Mouse (Mus musculus) testis, adult 2 months (tissue): ENCODE results near the gene Pex5l. TPM values are rescaled to one million over a fixed set of nuclear protein-coding genes. Genes with fewer than 3 reads are reported as not detected.

ENCODE experiments used
- H3K27ac ChIP-seq: fragments of 200-500 bp; 2 replicates; pipeline ENCODE4 v1.5.1; 2012; ENCODE audit warnings: low read depth, low read length; ENCODE audit not compliant: control insufficient read depth, insufficient read depth
- H3K27me3 ChIP-seq: fragments of 200-500 bp; 2 replicates; pipeline ENCODE4 v1.6.1; 2012; ENCODE audit warnings: mild to moderate bottlenecking, low read length, moderate library complexity; ENCODE audit not compliant: control insufficient read depth, insufficient read depth
- H3K36me3 ChIP-seq: fragments of 200-500 bp; 2 replicates; pipeline ENCODE4 v1.6.1; 2012; ENCODE audit warnings: mild to moderate bottlenecking, low read length; ENCODE audit not compliant: control insufficient read depth, insufficient read depth
- H3K4me1 ChIP-seq: fragments of 200-500 bp; 2 replicates; pipeline ENCODE4 v1.6.1; 2012; ENCODE audit warnings: low read length; ENCODE audit not compliant: control insufficient read depth, insufficient read depth
- H3K4me3 ChIP-seq: fragments of 200-500 bp; 2 replicates; pipeline ENCODE4 v1.5.1; 2012; ENCODE audit warnings: low read depth, mild to moderate bottlenecking, low read length, moderate library complexity, mixed read lengths; ENCODE audit not compliant: control insufficient read depth
- CTCF ChIP-seq: fragments of 200-500 bp; IDR thresholded peaks from 2 replicates; pipeline ENCODE4 v1.5.1; 2012; ENCODE audit warnings: low read depth, mild to moderate bottlenecking, inconsistent platforms, low read length, moderate library complexity; ENCODE audit not compliant: control insufficient read depth, insufficient read depth, insufficient replicate concordance
- POLR2A ChIP-seq: fragments of 200-500 bp; IDR thresholded peaks from 2 replicates; pipeline ENCODE4 v1.6.1; 2012; ENCODE audit warnings: low read depth, mild to moderate bottlenecking, inconsistent platforms, low read length, moderate library complexity; ENCODE audit not compliant: control insufficient read depth
- polyA plus RNA-seq: library from polyadenylated mRNA; depleted of rRNA; stranded (reverse); fragments of >200 nt; gene quantifications from 2 replicates; pipeline ENCODE4 v1.2.3, GENCODE M21; 2012; rRNA removed

Gene Pex5l
- polyA plus RNA-seq: 109 and 121 TPM in 2 replicates

- Histone ChIP-seq H3K4me3 (peak within 1 kb of the TSS; percentile 80), H3K4me1 (peaks cover 11% of the 10 kb centered on the region), H3K36me3 (no peaks in the 10 kb centered on the region), H3K27ac (no peak within 1 kb of the TSS), H3K27me3 (no peaks in the 10 kb centered on the region)
- no peak for TF ChIP-seq POLR2A
- TF ChIP-seq CTCF: no peak; the same call in 1 of the 2 replicates
Measured at GRCm38 (mm10) chr3:33142901-33143461, at the start of gene Pex5l. Gene Pex5l, minus strand, starts transcription at chr3:33143247.

GRCm38 (mm10) chr3:33165186-33165585 lies 22.1 kb upstream of the Pex5l start:
- no peaks in the 10 kb centered on the region for H3K36me3 ChIP-seq
- H3K27me3 ChIP-seq: no peaks in the 10 kb centered on the region

DNA sequence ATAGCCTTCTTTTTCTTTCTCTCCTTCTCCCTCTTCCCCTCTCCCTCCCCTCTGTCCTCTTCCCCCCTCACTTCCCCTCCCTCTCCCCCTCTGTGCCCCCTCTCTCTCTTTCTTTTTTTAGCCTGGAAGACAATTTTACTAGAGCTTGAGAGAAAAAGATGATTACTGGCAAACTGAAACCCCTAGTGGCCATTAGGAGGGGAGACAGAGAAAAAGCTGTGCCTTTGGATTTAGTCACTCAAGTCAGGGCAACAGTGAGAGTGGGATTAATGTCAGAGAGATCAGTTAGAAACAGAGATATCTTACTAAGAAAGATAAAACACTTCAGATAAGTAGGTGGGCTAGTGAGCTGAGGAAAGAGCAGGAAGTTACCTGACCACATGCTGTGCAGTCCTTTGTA lies 20.8 kb upstream of the Pex5l start:
- no peaks in the 10 kb centered on the region for H3K36me3 ChIP-seq
- no peak overlapping the region for H3K4me3 ChIP-seq
- TF ChIP-seq CTCF: no peak
- no peak for TF ChIP-seq POLR2A

More at GRCm38 (mm10) chr3:33165186-33165585, 22.1 kb upstream of the Pex5l start:
- Histone ChIP-seq H3K27ac (no peak overlapping the region), H3K4me1 (no peaks in the 10 kb centered on the region), H3K4me3 (no peak overlapping the region)
- no peak for TF ChIP-seq POLR2A
- no peak for TF ChIP-seq CTCF

GRCm38 (mm10) chr3:33143592-33143991 lies 545 bp upstream of the Pex5l start:
- H3K4me1 ChIP-seq: peaks cover 11% of the 10 kb centered on the region
- H3K27me3 ChIP-seq: no peaks in the 10 kb centered on the region
- no peak overlapping the region for H3K4me3 ChIP-seq

More for the DNA sequence above, 20.8 kb upstream of the Pex5l start:
- Histone ChIP-seq H3K27me3 (no peaks in the 10 kb centered on the region), H3K4me1 (no peaks in the 10 kb centered on the region), H3K27ac (no peak overlapping the region)

GRCm38 (mm10) chr3:33142398-33142797 lies 649 bp downstream of the Pex5l start:
- no peak overlapping the region for H3K27ac ChIP-seq
- peaks cover 11% of the 10 kb centered on the region for H3K4me1 ChIP-seq
- H3K27me3 ChIP-seq: no peaks in the 10 kb centered on the region
- no peaks in the 10 kb centered on the region for H3K36me3 ChIP-seq
- no peak for TF ChIP-seq CTCF
- no peak for TF ChIP-seq POLR2A
- H3K4me3 ChIP-seq: peak overlapping the region; percentile 80

More at GRCm38 (mm10) chr3:33143592-33143991, 545 bp upstream of the Pex5l start:
- TF ChIP-seq CTCF (no peak), POLR2A (no peak)
- no peaks in the 10 kb centered on the region for H3K36me3 ChIP-seq
- H3K27ac ChIP-seq: no peak overlapping the region

DNA sequence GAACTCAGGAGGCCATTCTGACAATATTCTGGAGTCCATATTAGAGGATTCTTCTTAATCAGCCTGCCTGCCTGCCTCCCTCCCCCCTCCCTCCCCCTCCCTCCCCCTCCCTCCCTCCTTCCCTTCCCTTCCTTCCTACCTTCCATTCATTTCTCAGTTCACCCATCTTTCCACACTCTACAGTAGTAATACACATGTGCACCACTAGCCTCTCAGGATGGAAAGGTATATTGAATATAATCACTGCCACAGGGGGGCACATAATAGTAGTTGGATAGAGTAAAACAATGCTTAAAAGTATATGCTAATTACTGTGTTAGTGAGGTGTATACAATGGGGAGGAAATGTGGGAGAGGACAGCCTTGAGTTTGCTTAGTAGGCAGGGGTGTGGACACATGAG lies 13.1 kb downstream of the Pex5l start:
- H3K36me3 ChIP-seq: no peaks in the 10 kb centered on the region
- no peak overlapping the region for H3K27ac ChIP-seq
- TF ChIP-seq CTCF (no peak), POLR2A (no peak)
- H3K27me3 ChIP-seq: no peaks in the 10 kb centered on the region
- no peaks in the 10 kb centered on the region for H3K4me1 ChIP-seq
- H3K4me3 ChIP-seq: no peak overlapping the region

GRCm38 (mm10) chr3:33124796-33125195 lies 18.3 kb downstream of the Pex5l start:
- no peak for TF ChIP-seq POLR2A
- no peak for TF ChIP-seq CTCF
- no peaks in the 10 kb centered on the region for H3K4me1 ChIP-seq
- H3K27me3 ChIP-seq: no peaks in the 10 kb centered on the region
- H3K36me3 ChIP-seq: no peaks in the 10 kb centered on the region
- no peak overlapping the region for H3K4me3 ChIP-seq
- H3K27ac ChIP-seq: no peak overlapping the region
